Mouse (Mus musculus): ENCODE measurements around the gene Nr3c2. TPM values are rescaled to one million over a fixed set of nuclear protein-coding genes. Genes with fewer than 3 reads are reported as not detected.

Gene Nr3c2
- polyA plus RNA-seq, 1 experiment = 5.9 TPM

DNA sequence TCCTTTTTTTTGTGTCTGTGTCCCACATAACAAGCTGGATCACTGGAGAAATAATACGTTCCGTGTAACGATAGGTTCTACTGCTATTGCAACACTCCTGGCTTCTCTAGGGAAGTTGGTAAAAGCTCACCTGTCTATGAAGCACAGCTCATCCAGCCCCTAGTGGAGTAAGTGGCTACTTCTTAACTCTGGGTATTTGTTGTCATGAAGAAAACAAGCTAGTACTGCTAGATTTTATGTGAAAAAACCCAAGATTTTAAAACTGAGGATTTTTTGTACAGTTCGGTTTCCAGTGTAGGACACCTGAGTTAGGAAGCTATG, 271.2 kb downstream of the Nr3c2 start:
- DNase-seq (ENCODE audit: low spot score) = no peak

DNA sequence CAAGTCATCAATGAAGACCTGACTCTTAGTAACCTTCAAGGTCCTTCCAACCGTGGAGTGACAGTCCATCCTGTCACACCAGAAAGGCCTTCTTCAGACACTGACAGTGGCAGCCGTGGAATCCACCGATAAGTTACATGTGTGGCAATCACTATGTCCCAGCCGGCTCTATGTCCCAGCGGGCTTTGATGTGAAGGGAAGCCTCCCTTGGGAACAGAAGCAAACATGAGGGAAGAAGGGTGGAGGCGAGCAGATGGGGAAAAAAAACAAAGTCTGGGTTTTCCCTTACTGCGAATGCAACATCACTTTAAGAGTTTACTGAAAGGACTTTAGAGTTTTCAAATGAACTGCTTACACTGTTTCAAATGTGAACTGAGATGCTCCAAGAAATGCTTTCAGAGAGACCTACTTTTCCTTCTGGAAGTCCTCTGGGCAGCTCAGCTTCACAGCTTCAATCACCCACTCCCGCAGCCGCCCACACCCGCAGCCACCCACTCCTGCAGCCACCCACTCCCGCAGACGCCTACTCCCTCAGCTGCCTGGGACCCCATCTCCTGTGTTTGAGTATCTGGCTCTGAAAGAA, 273.9 kb downstream of the Nr3c2 start:
- no peak for DNase-seq (ENCODE audit: low spot score)

DNA sequence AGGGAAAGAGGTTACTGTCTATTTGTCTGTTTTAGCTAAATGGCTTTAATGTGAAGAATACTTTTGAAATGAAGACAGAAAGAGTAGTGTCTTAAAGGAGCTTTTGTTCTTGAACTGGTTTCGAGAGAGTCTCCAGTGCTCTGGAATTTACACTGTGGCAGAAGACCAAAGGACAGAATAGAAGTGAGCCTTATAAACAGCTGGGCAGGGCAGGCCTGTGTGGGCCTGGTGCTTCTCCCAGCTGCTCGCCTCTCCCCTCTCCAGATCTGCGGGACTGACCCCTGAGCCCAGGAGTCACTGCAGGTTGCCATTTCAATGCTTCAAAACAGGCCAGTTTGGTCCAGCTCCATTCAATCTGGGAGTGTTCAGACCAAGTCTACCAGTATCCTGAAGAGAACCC, 274.5 kb downstream of the Nr3c2 start:
- no peak for DNase-seq (ENCODE audit: low spot score)

DNA sequence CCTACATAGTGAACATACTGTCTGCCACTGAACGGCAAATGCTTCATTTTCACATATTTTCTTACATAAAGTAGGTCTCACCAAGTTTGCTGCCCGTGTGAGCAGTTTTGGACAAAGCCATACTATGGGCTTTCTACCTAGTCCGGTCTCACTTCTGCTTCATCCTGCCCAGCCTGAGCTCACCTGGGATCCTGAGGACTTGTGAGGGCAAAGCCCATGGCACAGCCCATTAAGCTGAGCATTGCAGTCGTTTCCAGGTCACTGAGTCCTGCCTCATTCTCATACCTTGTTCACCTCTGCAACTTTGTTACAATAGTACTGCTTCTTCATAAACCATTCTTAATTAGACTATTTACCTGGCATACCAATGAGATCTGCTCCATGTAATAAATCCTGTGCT, 276.2 kb downstream of the Nr3c2 start:
- no peak for DNase-seq (ENCODE audit: low spot score)

DNA sequence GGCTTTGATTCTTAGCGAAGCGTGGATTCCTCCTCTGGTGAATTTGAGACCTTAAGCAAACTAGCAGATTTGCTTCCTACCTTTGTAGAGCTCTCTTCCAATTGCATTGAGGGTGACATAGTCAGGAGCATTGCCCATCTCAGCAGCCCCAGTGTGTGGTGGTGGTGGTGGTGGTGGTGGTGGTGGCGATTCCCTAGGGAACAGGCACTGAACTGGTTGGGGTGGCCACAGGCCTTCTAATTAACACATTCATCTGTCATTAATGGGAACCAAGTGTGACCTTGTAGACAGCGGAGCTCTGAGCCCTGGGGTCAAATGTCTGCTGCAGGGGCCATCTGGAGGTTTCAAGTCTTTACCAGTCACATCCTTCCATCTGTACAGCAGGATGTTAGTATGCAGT, 277.1 kb downstream of the Nr3c2 start:
- no peak for DNase-seq (ENCODE audit: low spot score)

DNA sequence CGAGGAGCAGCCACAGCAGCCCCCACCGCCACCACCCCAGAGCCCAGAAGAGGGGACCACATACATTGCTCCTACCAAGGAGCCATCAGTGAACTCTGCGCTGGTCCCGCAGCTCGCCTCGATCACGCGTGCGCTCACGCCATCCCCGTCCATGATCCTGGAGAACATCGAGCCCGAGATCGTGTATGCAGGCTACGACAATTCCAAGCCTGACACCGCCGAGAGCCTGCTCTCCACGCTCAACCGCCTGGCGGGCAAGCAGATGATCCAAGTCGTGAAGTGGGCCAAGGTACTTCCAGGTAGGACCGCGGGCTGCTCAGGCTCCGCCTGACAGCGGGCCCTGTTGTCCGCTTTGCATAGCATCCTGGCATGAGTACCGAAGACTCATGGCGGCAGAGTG, 286.6 kb downstream of the Nr3c2 start:
- DNase-seq (ENCODE audit: low spot score) = no peak

DNA sequence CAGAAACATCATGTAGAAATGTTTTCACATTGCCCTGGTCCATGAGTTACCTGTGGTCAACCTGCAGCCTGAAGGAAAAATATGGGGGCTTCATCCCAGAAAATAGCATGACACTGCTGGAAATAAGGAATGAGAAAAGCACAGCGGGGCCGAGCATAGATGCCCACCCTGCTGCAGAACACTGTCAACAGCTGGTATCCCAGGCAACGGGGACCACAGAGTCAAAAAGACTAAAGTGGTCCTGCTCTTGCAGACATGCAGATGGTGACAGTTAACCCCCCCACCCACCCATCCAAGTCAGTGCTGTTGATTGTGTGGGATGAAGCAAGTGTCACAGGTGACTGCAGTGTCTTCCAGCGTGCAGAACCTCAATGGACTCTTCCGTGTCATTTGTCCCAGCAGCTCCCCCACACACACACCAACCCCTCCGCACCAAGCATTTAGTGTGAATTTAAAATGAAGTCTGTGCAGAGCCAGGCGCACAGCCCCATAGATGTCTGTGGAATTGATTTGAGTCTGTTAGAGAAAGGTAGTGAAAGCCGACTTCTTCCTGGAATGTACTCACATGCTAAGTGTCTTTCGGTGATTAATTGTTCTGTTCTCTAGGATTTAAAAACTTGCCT, 287.8 kb downstream of the Nr3c2 start:
- DNase-seq (ENCODE audit: low spot score) = no peak

DNA sequence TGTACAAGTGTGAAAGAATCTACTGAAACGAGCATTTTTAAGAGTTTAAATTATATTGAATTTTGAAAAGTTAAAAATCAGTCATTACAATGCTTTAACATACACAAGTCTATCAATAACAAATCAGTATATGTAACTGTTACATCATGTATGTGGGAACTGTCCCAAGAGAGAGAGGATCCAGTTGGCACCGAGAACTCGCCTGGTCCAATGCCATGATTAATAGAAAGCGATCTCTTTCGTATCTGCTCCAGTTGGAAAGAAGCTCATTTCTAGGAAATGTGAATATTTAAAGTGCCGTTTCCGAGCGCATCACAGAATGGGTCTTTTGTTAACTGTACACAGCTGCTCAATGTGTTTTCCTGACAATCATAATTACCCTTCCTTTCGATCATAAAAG, 288.5 kb downstream of the Nr3c2 start:
- DNase-seq (ENCODE audit: low spot score) = no peak

DNA sequence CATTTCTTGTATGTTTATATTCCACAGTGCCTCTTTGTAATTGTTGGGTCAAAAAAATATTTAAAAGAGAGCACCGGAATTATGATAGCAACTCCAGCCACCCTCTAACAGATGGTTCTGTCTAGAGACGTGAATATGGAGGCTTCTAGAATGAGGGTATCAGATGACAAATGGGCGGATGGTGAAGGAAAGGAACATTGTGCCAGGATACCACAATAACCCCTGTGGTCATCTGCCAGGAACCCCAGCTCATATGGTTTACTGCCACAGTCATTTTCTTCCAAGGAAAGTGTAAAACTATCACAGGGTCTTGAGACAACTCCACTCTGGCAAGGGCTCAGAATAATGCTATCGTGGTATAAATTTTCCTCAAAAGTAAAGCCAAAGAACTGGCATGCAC, 289.1 kb downstream of the Nr3c2 start:
- DNase-seq (ENCODE audit: low spot score) = no peak

DNA sequence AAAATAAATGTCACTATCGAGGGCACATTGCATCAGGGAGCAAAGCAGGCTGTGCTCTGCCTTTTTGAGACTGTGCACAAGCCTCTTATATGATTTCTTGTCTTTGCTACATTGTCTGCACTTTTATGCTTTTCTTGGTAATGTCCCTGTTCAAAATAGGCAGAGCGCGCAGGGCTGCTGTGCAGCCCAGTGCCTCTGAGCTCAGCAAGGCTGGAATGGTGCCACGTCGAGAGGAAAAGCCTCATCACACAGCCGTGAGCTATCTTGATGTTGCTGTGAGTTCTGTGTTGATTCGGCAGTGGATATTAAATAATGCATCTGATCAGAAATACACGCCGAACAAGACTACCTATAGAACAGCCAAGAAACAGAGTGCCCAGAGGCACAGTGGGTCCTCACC, 290.1 kb downstream of the Nr3c2 start:
- DNase-seq (ENCODE audit: low spot score) = no peak

DNA sequence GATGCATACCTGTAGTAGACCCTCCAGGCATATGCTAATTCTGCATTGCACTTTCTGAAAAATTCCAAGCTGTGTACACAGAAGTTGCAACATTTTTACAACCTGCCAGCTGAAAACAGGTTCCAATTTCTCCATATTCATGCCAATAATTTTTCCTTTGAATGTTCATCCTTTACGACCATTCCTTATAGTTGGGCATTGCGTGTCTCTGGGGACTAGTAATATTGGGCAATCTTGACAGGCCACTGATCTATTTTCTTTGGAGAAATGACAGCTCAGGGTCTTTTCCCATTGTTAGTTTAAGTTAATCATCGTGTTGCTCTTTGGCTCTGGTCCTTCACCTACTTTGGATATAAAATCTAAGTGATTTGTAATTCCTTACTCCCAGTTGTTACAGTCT, 291.2 kb downstream of the Nr3c2 start:
- DNase-seq (ENCODE audit: low spot score) = no peak

DNA sequence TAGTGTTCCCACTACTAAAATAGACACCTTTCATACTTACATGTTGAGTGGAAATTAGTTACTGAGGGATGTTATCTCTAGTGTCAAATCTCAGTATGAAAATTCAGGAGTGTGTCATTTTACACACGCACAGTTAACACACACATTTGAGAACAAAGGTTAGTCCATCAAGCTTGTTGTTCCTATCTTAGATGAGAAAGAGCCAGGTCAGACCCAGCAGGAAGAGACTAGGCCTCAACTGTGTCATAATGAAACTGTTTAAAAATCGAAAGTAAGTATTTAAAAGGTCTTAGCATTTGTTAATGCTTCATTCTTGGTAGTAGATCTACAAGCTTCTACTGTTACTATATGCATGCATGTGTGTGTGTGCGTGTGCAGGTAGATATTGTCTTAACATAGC, 310.1 kb downstream of the Nr3c2 start:
- DNase-seq (ENCODE audit: low spot score) = no peak

DNA sequence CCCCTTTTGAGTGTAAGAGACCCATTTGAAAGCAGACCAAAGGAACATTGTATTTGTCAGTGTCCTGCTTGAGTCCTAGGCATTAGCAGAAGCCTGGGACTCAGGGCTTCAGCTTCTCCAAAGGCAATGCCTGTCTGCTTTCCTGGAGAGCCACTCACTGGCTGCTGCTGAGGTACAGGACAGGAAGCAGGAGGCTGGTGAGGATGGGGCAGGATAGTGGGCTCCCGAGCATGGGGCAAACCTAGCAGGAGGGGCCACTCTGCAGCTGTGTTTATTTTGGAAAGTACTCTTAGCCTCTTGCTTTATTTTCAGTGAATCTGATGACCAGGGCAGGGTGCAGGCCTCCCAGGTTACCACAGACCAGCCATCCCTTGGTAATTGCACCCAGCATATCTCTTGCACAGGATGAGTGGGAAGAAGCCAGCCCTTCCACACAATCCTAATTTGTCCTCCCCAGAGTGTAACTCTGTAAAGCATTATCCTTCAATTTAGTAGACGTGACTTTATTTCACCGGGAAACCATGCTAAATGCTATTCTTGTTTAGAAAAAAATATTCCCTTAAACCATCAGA, 314.7 kb downstream of the Nr3c2 start:
- no peak for DNase-seq (ENCODE audit: low spot score)

DNA sequence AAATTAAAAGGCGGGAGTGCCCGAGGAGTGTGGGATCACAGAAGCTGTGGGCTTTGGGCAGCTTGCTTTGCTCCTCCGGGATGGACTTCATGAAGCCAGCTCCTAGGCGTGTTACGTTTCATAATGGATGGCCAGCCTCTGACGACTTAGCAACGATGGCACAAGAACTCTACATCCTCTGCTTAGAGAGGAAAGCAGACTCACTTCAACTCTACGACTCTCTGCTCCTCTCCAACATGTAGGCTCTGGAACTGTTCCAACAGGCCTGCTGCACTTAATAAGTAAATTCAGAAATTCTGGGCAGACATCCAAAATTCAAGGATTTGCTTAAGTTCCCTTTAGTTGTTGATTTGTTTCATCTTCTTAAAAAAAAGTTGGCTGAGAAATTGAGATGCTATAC, 315.4 kb downstream of the Nr3c2 start:
- DNase-seq (ENCODE audit: low spot score) = no peak

DNA sequence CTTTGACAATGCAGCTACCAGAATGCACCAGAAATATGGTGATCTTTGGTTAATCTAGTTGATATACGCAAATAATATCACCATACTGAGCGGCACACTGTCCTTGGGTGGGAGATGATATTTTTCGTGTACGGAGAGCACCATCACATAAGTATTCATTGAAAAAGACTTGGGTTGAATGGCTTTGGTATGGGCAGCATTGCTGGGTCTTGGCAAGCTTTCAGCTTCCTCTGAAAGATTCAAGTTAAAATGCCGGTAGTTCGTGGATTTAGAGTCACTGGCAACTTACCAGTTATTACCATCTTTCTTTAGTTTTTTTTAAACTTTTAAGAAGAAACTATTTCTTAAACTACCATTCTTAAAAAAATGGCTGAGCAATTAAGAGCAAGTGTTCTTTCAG, 315.9 kb downstream of the Nr3c2 start:
- DNase-seq (ENCODE audit: low spot score) = no peak

DNA sequence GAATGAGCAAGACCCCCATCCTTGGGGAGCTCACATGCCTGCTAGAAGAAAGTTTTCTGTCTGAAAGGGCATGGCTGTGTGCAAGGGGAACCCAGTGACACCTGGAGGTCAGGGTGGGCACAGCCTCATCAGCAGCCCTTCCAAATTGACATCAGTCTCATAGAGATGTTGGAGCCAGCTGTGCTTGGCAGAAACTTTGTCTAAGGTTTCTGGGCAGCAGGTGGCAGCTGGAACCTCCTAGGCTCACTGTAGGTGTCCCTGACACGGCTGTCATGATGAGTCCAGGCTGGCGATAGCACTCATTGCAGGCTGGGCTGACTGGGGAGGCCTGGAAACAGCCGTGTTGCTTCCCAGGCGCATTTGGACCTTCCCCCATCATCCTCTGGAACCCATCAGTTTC, 323.9 kb downstream of the Nr3c2 start:
- no peak for DNase-seq (ENCODE audit: low spot score)

DNA sequence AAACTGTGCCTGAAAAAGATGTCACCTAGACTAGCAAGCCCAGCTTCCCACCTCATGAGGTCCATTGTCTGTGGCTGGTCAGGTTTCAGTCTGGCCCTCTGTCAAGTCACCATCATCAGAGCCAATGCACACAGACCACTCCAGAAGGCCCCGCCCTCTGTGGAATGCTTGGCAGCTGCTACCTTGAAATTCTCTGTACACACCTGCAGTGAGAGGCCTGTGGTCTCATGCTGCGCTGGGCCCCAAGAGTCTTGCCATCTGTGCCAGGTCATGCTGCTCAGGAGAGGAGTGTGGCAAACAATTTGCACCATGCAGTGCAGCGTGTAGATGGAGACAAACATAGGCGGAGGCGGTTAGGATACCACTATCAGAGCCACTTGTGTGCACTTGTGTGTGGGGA, 328.5 kb downstream of the Nr3c2 start:
- no peak for DNase-seq (ENCODE audit: low spot score)

DNA sequence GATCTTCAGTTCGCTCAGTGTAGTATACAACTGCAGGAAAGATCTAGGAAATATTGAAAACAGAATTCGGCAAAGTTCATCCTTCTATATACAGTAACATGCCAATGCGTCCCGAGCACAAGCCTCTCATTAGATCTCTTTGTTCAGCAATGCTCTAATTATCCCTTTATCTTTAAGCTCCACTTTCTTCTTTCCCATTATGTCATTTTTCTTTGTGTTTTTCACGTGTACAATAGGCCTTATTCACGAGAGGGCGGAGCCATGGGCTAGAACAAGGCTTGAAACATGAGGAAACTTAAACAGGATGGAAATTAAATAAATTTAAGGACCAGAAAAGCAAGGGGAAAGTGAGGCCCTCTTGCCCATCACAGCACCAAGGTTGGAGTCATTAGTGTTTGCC, 329.4 kb downstream of the Nr3c2 start:
- no peak for DNase-seq (ENCODE audit: low spot score)

DNA sequence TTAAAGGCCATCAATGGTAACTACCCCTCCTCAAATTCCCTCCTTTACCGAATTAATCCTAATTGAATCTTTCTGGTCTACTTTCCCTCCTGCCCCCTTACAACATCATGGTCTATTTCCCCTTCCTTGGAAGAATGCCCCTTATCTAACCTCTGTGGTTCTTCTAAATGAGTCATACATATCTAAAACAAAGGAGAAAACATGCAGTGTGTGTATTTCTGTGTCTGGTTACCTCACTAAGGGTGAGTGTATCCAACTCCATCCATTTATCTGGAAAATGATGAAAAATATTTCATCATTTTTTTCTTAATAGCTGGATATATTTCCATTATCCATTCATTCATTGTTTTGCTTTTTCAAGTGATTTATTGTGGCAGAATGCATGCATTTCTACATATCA, 332.0 kb downstream of the Nr3c2 start:
- DNase-seq (ENCODE audit: low spot score) = no peak

DNA sequence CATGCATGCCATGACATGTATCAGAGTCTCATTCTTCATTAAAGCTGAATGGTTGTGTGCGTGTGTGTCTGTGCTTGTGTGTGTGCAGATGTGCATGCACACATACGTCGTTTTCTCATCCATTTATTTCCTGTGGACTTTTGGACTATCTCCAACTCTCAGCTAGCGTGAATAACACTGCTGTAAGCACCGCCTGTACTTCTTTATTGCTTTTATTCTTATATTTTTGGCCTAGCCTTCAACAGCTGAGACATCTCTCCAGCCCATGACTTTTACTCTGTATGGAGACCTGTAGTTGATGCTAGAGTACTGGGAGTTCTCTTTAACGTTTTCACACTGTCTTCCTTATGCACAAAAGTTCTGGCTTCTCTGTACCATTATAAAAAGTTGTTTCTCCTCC, 332.6 kb downstream of the Nr3c2 start:
- no peak for DNase-seq (ENCODE audit: low spot score)

DNA sequence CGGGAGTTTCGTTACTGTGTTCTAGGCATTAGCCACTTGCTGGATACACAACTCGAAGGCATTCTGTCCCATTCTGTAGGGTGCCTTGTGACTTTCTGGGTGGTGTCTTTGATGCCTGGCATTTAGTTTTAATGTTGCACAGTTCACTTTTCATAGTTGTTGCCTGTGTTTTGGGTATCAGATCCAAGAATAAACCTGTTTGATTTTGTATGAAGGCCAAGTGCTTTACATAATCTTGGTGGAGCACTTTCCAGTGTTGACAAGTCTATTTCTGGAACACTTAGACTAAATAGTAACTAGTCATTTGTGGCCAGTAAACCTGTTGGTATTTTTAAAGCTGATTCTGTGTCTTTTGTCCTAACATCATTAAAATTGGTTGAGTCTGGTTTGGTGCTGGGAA, 333.2 kb downstream of the Nr3c2 start:
- DNase-seq (ENCODE audit: low spot score) = no peak

DNA sequence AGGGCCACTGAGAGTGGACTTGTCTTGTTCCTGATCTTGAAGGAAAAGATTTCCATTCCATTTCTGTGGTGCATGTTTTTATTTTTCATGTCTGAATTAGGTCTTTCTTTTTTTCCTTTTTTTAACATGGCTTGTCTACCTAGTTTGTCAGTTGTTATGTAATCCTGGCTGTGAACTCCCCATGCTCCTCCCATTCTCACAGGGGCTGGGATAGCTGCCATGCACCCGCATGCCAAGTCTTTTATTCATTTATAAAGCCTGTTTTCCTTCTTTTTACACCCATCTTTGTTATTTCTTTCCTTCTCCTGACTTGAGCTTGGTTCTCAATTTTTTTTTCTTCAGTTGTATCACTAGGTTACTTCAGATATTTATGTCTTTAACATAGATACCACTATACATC, 337.5 kb downstream of the Nr3c2 start:
- no peak for DNase-seq (ENCODE audit: low spot score)

DNA sequence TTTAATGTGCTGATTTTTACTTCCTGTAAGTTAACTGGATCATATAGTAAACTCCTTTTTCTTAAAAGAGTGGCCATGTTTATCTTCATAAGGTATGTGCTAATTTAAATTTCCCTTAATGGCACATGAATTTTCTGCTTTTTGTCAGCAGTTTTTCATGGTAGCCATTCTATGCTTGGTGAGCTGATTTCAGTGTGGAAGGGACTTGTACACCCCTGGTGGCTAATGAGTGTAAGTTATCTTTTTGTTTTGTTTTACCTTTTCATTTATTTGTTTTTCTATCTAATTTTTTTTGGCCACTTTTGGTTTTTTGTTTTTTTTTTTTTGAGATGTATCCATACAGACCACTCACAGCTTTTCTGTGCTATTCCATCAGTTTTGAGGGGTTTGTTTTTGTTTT, 340.2 kb downstream of the Nr3c2 start:
- DNase-seq (ENCODE audit: low spot score) = no peak

DNA sequence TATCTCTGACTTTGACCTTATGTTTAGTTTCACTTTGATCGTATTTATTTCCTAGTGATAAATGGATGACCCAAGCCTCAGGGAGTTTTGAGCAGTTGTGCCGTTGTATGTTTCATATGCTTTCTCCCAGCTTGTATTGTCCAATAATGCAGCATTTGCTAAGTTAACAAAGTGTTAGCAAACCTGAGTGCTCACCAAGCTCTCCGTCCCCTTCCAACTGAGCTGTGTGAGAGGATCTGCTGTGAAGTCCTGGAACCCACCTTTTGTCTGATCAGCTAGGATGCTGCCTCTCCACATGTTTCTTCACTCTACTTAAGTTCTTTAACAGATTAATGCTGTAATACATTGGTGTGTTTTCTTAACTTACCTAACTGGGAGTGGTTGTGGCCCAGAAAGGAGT, 342.1 kb downstream of the Nr3c2 start:
- DNase-seq (ENCODE audit: low spot score) = no peak
